Mouse (Mus musculus): ENCODE data around the gene Gm11084. TPM values are rescaled to one million over a fixed set of nuclear protein-coding genes. Genes with fewer than 3 reads are reported as not detected.
"Not testable (repeated sequence)": the region's sequence is repeated elsewhere in the genome, so short reads cannot be mapped to it uniquely, and the experiment has no call there.

The Gm11084 gene
- total and polyA plus RNA-seq, 3 experiments: not detected

DNA sequence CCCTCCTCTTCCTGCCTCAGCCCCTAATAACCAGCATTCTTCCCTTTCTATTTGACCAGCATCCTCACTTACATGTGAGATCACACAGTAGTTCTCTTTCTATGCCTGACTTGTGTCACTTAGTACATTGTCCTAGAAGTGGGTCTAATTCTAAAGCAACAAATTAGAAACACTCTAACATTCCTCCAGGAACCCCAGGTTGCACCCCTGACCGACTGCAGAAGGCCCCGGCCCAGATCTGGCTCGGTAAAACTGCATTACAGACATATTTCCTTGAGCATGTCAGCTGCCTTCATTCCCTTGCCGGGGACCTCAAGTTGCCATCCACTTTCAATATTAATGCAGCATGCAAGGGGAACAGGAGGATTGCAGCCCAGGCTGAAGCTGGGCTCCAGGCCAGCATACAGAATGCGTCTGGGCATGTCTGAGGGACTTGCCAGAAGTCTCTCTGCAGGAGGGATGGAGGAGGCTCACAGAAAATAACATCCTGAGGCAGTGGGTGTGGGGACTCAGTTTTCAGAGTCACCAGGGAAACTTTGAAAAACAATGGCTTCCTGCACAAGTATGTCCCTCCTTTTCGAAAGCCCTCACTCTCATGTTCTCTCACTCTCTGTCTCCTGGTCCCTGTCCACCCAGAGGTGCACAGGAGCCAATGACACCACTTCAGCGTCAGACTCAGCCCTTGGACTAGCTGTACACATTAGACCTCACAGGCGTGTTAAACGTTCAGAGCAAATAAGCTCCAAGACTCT lies 9.0 kb upstream of the Gm11084 start:
- DNase-seq: peak; percentile 42

DNA sequence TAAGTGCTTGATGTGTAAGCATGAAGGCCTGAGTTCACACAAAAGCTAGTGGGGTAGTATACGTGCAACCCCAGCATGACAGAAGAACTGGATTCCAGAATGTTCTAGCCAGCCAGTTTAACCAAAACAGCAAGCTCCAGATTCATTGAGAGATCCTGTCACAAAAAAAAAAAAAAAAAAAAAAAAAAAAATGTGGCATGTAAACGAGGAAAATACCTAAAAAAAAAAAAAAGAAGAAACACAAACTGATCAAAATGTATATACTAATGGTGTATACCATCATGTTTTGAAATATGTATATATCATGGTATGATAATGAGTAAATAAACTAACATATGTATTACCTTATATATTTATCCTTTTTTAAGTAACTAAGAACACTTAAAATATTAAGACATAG lies 7.6 kb upstream of the Gm11084 start:
- no peak for DNase-seq

DNA sequence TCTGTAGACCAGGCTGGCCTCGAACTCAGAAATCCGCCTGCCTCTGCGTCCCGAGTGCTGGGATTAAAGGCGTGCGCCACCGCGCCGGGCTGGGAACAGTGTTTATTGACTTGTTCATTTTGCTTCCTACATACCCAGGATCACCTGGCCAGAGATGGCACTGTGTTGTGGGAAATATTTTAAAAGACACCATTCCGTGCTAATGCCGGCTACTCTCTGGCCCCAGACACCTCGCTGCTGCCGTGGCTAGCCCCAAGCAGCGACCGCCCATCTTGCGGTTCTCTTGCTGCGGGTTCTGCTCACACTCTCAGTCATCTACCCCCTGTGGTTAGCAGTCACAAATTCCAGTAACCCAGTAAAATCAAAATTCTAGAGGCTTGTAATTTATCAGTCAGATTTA lies 6.0 kb upstream of the Gm11084 start:
- DNase-seq: no peak

DNA sequence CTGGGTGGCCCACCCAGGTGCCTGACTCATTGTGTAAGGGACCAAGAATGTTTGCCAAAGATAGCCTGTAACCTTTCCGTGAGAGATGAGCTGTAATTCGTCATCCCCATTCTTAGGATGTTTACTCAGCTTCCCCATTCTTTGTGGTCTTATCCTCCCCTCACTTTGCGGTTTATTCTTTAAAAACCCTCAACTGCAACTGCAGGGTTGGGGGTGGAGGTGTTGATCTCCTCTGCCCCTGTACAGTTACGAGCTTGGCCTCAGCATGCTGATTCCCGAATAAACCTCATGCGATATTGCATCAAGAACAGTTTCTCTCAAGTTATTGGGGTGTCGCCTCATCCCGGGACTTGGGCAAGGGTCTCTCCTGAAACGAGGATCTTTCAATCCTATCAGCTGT lies 2.4 kb upstream of the Gm11084 start:
- DNase-seq: not testable (repeated sequence)

DNA sequence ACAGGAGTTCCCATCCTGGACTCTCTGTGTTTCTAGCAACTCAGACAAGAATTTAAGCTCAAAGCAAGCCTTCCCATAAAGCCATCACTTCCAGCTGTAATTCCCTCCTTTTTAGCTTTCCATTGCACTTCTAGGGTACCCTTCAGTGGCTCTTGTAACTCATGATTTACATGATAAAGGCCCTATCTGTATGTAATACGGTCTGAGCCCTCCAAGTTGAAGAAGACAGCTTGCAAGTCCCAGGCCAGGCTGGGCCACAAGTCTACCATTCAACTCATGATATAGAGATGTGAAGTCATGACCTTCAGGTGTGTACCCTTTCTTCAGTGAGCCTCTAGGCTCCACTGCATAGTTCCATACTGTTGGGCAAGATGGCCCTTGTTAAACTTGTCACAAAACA lies 1.0 kb downstream of the Gm11084 start:
- no peak for DNase-seq

DNA sequence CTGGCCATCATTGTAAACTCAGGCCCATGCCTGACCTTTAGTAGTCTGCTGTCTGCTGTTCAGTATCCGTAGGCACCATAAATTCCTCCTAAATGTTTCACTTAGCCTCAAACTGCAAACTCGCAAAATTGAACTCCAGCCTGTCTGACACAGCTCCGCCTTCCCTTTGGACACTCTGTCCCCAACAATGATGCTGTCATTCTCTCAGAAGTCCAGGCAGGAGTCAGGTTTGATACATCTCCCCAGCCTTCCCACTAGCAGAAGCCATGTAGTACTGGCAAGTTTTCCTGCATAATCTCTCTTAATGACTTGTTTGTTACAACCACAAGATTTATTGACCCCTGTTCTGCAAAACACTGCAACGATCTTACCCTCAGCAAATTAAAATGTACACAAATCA lies 1.7 kb downstream of the Gm11084 start:
- DNase-seq: no peak

DNA sequence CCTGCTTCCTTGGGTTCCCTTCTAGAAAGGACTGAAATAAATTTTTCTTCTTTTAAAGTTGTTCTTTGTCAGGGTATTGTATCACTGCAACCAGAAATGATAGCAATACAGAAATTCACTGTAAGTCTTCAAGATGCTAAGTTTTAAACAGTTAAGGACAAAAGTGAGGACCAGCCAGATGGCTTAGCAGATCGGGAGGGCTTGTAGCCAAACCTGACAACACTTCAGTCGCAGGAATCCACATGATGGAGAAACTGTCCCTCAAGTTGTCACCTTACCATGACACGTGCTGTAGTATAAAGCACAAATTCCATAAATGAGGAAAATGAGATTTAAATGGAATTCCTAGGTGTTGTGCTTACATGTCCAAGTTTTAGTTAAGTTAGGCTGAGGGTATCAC lies 3.3 kb downstream of the Gm11084 start:
- no peak for DNase-seq

DNA sequence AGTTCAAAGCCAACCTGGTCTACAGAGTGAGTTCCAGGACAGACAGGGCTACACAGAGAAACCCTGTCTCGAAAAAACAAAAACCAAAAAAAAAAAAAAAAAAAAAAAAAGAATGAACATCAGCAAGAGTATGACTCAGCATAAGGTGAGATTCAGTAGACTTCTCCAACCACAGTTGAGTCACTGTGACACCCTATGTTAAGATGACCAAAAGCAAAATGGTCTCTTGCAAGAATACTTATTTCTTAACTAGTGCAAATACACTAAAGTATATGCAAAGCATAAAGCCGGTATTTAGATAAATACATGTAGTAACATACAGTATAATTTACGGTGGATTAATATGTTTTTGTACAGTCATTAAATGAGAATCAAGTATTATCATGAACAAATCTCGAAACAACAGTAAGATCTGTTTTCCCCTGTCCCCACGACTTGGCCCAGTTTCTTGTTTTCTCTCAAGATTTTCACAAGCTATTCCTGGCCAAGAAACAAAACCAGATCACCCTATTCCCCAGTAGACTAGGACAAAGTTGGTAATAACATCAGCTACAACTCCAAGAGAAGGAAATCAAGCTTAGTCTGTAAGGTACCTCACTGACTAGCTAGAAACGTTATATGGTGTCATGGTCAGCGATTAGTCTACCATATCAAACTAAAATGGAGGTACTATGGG lies 4.3 kb downstream of the Gm11084 start:
- DNase-seq: no peak

DNA sequence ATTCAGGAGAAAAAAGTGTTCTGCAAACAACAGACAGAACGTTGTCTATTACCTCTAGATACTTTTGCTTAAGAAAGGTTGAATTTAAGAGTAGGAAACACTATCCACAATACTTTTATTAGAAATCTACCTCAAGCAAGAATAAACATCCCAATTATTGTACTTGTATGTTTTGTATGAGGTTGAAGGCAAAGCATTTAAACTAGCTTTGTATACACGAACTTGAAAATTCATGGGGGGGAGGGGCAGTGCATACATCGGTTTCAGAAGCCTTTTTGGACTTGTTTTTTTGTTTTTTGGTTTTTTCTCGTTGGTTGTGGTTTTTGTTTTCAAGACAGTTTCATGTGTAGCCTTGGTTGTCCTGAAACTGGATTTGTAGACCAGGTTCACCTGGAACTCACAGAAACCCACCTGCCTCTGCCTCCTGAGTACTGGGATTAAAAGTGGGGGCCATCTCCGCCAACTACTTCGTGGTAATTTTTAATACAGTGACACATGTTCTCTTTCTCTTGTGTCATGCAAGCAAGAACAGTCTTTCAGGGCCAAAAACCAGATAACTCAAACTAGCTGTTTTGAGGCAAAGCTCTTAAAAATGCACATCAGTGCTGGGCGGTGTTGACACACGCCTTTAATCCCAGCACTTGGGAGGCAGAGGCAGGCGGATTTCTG lies 4.9 kb downstream of the Gm11084 start:
- no peak for DNase-seq

DNA sequence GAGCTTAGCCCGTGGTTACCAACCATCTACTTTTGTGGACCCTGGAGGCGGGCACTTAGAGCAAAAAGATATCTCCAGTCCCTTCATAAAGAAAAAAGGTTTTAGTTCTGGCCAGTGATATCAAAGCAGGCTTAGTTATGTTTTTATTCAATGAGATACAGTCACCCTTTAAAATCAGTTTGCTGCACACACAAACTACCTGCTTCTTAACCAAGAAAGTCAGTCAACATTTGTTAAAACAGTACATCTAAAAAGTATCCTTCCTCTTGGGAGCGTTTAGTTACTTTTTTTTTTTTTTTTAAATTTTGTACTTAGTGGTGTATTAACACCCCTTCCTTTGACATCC lies 5.5 kb downstream of the Gm11084 start:
- no peak for DNase-seq

DNA sequence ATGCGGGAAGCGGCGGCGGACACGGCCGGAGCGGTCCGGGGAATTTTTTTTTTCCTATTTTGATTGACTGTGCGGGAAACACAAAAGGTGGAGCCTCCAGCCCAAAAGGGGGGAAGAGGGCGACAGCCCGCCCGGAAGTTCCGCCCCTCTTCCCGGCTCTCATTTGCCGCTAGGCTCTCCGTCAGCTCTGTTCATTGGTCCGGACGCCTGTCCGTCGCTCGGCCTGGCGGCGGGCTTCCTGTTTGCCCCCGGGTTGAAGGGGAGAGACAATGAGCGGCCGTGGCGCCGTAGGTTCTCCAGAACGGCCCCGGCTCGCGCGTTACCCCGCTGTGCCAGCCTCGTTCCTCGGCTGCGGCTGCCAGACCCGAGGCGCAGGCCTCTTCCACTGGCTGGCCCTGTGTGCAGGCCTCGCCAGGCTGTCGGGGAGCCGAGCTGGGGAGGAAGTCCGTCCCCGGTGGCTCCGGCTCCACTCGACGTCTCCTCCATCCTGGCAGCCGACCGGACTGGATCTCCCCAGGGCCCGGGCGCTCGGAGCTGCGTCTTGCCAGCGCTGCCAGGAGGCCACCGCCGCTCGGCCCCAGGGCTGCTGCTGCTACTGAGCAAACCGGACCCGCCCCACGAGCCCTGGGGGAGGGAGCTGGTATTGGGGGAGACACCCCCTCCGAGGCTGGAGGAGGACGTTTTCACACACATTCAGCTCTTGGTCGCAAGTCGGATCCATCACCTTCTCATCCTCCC lies 6.0 kb downstream of the Gm11084 start, which contains the start of gene Sp3:
TSS of gene Sp3 (minus strand) at position 110 of the 738 bp plus-strand sequence.
- DNase-seq: peak; percentile 99

DNA sequence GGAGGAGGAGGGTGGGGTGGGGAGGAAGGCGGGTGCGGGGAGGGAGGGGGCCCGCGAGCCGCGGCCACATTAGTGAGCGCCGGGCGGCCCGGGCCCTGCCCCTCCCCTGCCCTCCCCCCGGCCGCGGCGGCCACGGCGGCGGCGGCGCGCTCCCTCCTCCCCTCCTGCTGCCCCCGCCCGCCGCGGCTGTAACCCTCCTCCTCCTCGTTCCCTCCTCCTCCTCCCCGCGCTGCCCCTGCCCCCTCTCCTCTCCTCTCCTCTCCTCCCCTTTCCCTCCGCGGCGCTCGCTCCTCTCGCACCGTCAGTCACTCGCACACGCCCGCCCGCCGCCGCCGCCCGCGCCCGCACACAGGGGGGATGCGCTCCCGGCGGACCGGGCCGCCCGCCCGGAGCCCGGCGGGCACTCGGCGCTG lies 6.9 kb downstream of the Gm11084 start:
- peak; percentile 93 for DNase-seq

DNA sequence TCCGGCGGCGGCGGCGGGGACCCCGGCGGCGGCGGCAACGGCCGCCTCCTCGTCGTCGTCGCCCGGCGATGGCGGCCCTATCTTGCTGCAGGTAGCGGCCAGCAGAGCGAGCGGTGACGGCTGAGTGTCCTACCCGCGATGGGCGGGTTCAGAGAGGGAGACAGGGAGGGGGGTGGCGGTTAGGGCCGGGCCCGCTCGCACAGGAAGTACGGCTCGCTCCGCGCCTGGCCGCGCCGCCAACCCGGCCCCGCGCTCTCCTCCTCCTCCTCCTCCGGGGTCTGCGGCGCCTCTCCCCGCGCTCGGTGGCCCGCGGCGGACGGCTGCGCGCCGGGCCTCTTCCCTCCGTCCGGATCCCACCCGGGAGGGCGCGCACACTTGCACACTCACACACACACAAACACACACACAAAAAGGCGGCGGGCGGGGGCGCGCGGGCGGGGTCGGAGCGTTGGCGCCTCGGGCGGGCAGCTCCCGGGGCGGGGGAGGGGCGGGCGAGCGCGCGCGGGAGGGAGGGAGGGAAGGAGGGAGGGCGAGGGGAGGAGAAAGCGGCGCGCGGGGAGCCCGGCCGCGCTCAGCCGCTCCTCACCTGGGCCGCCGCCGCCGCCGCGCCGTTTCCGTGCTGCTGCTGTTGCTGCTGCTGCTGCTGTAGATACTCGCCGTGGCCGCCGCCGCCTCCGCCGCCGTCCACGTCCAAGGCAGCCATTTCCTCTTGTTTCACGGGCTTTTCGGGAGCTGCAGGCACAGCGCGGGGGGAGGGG lies 7.4 kb downstream of the Gm11084 start:
- DNase-seq: peak; percentile 95

DNA sequence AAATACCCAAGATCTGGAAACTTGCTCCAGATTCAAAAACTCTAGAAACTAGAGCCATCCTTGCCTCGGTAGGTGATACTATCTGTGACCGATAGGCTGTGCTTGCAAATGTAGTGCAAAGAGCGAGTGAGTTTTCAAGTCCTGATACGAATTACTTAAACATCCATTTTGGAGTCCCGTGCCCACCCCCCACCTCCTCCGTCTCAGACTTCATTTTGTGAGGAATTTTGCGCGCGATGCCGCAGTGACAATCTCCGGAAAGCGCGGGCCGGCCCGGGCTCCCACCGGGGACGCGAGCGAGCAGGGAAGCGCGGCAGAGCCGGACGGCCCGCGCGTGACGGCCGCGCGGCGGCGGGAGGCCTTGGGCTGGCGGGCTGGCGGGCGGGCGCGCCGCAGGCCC lies 8.0 kb downstream of the Gm11084 start:
- DNase-seq: no peak

DNA sequence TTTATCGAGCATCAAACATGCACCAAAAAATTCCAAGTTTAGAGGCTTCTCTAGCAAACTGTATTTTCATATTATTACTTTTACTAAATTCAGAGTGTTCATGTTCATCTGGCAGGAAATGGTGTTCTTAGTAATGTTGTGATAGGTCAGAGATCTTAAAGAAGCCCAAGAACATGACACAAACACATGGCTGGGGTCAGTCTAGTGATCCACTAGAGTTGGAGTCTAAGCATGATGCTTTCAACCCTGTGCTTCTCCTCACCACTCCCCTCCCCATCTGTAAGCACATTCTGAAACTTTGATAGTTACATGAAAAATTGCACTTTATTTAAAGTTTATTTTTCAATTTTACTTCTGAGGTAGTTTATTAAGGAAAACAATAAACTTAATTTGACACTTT lies 9.2 kb downstream of the Gm11084 start:
- DNase-seq: no peak

DNA sequence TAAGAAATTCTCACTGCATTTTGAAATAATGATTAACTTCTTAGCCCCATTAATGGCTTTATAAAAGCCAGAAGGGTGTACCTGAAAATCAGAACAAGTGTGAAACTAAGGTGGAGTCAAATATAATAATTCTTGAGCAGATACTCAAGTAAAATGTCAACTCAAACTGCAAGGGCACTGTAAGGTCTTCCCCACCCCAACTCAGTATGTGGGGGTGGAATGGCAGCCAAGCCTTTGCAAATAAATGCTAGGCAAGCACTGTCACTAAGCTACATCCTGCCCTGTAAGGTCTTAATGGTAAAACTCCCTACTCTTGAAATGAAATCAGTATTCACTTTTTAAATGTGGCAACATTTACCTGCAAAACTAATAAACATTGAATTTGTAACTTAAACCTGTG lies 10.5 kb downstream of the Gm11084 start:
- DNase-seq: no peak

DNA sequence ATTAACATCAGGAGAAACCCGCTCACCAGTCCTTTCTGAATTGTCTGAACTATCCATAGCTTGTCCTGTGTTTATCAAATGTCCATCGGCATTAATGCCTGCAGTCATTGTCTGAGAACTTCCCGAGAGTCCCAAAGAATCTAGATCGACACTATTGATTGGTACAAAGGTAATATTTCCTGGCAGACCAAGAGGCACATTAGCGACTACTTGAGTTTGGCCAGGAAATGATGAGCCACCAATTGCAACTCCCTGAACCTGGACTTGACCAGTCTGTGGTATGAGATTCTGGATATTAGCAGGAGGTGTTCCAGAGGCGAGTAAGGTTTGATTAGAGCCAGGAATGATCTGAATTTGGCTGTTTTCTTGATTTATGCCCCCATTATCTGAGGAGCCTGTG lies 15.7 kb downstream of the Gm11084 start:
- DNase-seq: no peak

DNA sequence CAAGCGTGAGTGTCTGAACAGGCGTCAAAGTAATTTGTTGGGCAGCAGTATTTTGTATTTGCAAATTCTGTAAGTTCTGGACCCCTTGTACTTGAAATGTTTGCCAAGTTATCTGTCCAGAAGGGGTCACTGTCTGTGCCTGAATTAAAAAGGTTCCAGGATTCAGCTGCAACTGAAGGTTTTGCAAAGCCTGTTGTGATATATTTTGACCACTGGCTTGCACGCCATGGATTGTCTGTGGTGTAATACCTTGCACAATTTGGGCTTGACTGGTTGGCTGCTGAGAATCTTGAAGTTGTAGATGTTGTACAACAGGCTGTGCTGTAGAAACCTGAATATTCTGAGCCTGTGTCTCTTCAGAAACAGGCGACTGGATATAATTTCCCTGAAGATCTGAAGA lies 16.2 kb downstream of the Gm11084 start:
- no peak for DNase-seq

DNA sequence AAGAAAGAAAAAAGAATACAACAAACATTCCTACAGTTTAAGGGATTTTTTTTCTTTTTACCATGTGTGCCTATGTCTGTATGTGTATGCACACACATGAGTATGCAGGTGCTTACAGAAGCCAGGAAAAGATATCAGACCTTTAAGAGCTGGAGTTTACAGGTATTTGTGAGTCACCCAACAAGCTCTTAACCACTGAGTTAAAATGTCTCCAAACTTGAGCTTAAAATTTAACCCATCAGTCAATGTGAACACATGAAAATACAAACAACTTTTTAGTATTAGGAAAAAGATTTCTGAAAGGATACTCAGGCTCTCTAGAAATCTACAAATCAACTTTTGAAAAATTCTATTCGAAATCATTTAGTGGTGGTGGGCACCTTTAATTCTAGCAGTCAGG lies 18.0 kb downstream of the Gm11084 start:
- DNase-seq: no peak

DNA sequence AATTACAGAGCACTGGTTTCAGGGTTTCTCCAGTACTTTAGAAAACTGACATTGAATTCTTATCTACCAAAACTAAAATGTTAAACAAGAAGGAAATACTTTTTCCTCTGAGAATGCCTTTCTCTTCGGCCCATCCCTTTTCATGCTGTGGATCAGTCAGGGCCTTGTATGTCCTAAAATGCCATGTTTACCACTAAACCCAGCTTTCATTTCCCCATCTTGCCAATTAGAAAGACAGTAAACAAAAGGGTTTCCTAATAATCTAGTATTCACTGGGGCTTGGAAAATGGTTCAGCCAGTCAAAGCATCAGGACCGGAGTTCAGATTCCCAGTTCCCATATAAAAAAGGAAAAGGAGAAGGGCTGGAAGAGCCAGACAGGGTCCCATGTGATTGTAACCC lies 21.1 kb downstream of the Gm11084 start:
- no peak for DNase-seq

DNA sequence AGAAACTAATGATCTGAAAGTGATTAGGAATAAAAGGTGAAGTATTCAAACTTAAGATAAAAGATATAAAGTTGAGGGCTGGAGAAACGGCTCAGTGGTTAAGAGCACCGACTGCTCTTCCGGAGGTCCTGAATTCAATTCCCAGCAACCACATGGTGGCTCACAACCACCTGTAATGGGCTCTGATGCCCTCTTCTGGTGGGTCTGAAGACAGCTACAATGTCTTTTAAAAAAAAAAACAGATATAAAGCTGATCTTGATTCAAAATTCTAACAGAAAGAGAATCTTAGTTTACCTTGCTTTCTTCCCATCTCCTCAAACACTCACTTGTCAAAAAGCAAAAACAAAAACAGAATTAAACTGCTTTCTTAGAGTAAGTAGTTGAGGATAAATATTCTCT lies 30.1 kb downstream of the Gm11084 start:
- no peak for DNase-seq

DNA sequence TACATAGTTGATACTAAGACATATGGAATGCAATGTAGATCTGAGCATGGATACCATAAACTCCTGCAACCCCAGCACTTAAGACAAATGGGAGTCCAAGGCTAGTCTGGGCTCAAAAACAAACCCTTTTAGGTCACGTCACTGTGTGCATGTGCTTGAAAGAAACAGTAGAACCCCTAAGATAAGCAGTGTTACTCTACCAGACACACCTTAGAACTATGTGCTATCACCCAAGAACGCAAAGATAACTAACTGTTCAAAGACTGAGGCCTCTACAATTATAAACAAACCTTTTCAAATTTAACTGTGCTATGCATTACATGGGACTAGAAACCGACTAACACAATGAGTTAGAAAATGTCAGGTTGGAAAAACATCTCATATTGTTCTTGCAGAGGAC lies 33.5 kb downstream of the Gm11084 start:
- DNase-seq: no peak

Measured in adrenal gland, adult 2 months (tissue).